ENCODE assay signal across 21 mouse cellular contexts in the genomic region with DNA sequence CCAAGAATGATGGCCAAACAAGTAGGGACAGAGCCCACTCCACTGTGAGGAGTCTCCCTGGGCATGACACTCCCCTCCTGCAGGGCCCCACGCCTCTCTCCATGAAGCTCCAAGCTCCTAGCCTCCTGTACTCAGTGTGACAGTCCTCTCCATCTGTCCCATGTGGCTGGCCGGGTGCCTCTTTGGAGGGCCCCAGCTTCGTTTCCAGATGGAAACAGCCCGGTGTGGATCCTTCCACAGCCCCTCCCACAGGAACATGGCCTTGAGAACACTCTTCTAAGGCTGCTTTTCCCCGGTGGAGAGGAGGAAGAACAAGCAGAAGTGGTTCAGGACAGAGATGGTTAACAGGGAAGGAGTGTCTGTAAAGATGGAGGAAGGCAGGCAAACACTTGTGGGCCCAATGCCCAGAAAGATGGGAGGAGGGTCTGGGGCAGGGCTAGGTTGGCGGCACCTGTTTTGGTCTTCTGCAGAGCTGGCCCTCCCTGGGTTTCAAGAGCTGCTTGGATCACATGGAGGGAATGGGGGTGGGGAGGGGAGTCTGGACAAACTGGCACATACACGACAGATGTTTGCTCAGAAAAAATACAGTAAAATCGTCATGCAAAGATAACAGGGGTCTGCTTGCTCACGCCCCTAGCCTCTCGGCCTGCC. TPM values are rescaled to one million over a fixed set of nuclear protein-coding genes. Genes with fewer than 3 reads are reported as not detected.
A peak's percentile ranks its signal among the peaks of the same experiment; 100 is the strongest.
DNase-seq lines count a peak whose midpoint lies in the region; ATAC-seq and TF ChIP-seq lines count a peak whose summit lies in the region.
"Had no signal": no experiment of that assay in that cellular context is flagged by ENCODE, and none has a peak within 500 bp of the region (broad histone marks: within the 10 kb centered on the region; RNA-seq: fewer than 3 reads in every experiment).

No protein-coding gene starts in this region.

- TF ChIP-seq CTCF in brain, embryonic 14.5 days (IDR thresholded peaks at IDR 0.05; ENCODE audit: borderline replicate concordance, extremely low read depth, insufficient read depth, insufficient read length), result no peak

- intact Hi-C loops in left cerebral cortex, postnatal 4 days (cut with DNase I), result no loop called here
- intact Hi-C loops in left cerebral cortex, postnatal 10 days (cut with DNase I), result no loop called here

- H3K4me2 ChIP-seq in forebrain, embryonic 13.5 days, result no peak overlapping the region
- no peak overlapping the region for H3K4me2 ChIP-seq in forebrain, embryonic 11.5 days (ENCODE audit: low read depth, low read length, severe bottlenecking)
- H3K4me2 ChIP-seq in lung, embryonic 16.5 days (ENCODE audit: low read depth, low read length), result no peak overlapping the region
- H3K4me2 ChIP-seq in liver, embryonic 12.5 days, result no peak overlapping the region
- H3K4me2 ChIP-seq: embryonic facial prominence, embryonic 12.5 days; heart, embryonic 12.5 days; kidney, embryonic 15.5 days; limb, embryonic 13.5 days; liver, embryonic 15.5 days had no signal

- H3K4me3 ChIP-seq in forebrain, embryonic 13.5 days, result no peak overlapping the region
- H3K4me3 ChIP-seq in forebrain, embryonic 11.5 days (ENCODE audit: low read depth, low read length), result no peak overlapping the region
- no peak overlapping the region for H3K4me3 ChIP-seq in lung, embryonic 16.5 days (ENCODE audit: low read length)
- H3K4me3 ChIP-seq in liver, embryonic 12.5 days, result no peak overlapping the region
- H3K4me3 ChIP-seq: embryonic facial prominence, embryonic 12.5 days; heart, embryonic 12.5 days; kidney, embryonic 15.5 days; limb, embryonic 13.5 days; liver, embryonic 15.5 days had no signal

- H3K27me3 ChIP-seq in forebrain, embryonic 13.5 days, result peaks cover 41% of the 10 kb centered on the region
- peaks cover 27% of the 10 kb centered on the region for H3K27me3 ChIP-seq in forebrain, embryonic 11.5 days (ENCODE audit: control insufficient read depth, insufficient read depth, low read length)
- H3K27me3 ChIP-seq in lung, embryonic 16.5 days (ENCODE audit: control insufficient read depth, insufficient read depth, low read depth, low read length), result peaks cover 34% of the 10 kb centered on the region
- peaks cover 64% of the 10 kb centered on the region for H3K27me3 ChIP-seq in liver, embryonic 12.5 days (replicated peaks)

- no peak overlapping the region for H3K9ac ChIP-seq in forebrain, embryonic 13.5 days
- H3K9ac ChIP-seq in forebrain, embryonic 11.5 days (ENCODE audit: low read length), result no peak overlapping the region
- H3K9ac ChIP-seq in lung, embryonic 16.5 days (ENCODE audit: low read length), result no peak overlapping the region
- no peak overlapping the region for H3K9ac ChIP-seq in liver, embryonic 12.5 days
- H3K9ac ChIP-seq: embryonic facial prominence, embryonic 12.5 days; heart, embryonic 12.5 days; kidney, embryonic 15.5 days; limb, embryonic 13.5 days; liver, embryonic 15.5 days had no signal

- no peak for TF ChIP-seq POLR2A in brain, embryonic 14.5 days (IDR thresholded peaks at IDR 0.05; ENCODE audit: borderline replicate concordance, extremely low read depth, insufficient read depth, insufficient read length, poor library complexity, severe bottlenecking)

- H3K36me3 ChIP-seq in forebrain, embryonic 13.5 days (ENCODE audit: poor library complexity, severe bottlenecking), result peaks cover 10% of the 10 kb centered on the region; the same call in 1 of the 2 replicates
- no peaks in the 10 kb centered on the region for H3K36me3 ChIP-seq in forebrain, embryonic 11.5 days (ENCODE audit: control insufficient read depth, insufficient read depth, low read length)
- no peaks in the 10 kb centered on the region for H3K36me3 ChIP-seq in lung, embryonic 16.5 days (ENCODE audit: control insufficient read depth, insufficient read depth, low read length)
- no peaks in the 10 kb centered on the region for H3K36me3 ChIP-seq in liver, embryonic 12.5 days
- H3K36me3 ChIP-seq: embryonic facial prominence, embryonic 12.5 days; heart, embryonic 12.5 days; kidney, embryonic 15.5 days; limb, embryonic 13.5 days; liver, embryonic 15.5 days had no signal

- 0 out of 2 replicates have a peak, but pooled peaks have one; percentile 19 for ATAC-seq in forebrain, embryonic 13.5 days
- no peak for ATAC-seq in forebrain, embryonic 11.5 days (replicated peaks; ENCODE audit: low FRiP score)
- peak; percentile 69 for ATAC-seq in lung, embryonic 16.5 days (ENCODE audit: low read depth)
- no peak for ATAC-seq in liver, embryonic 12.5 days
- ATAC-seq: intestine, postnatal 0 days had no signal

- peaks cover 32% of the 10 kb centered on the region for H3K4me1 ChIP-seq in forebrain, embryonic 13.5 days
- H3K4me1 ChIP-seq in forebrain, embryonic 11.5 days (replicated peaks; ENCODE audit: control insufficient read depth, insufficient read depth, low read length), result no peaks in the 10 kb centered on the region; the same call in 1 of the 2 replicates
- peaks cover 16% of the 10 kb centered on the region for H3K4me1 ChIP-seq in lung, embryonic 16.5 days (replicated peaks; ENCODE audit: control insufficient read depth, insufficient read depth, low read length)
- no peaks in the 10 kb centered on the region for H3K4me1 ChIP-seq in liver, embryonic 12.5 days
- H3K4me1 ChIP-seq: embryonic facial prominence, embryonic 12.5 days; liver, embryonic 15.5 days had no signal

- no peaks in the 10 kb centered on the region for H3K9me3 ChIP-seq in forebrain, embryonic 13.5 days (replicated peaks)
- no peaks in the 10 kb centered on the region for H3K9me3 ChIP-seq in forebrain, embryonic 11.5 days (ENCODE audit: control insufficient read depth, low read length)
- no peaks in the 10 kb centered on the region for H3K9me3 ChIP-seq in lung, embryonic 16.5 days (ENCODE audit: control insufficient read depth, low read length)
- no peaks in the 10 kb centered on the region for H3K9me3 ChIP-seq in liver, embryonic 12.5 days (replicated peaks)
- H3K9me3 ChIP-seq: embryonic facial prominence, embryonic 12.5 days; heart, embryonic 12.5 days; kidney, embryonic 15.5 days; limb, embryonic 13.5 days; liver, embryonic 15.5 days had no signal

- 61% methylated on average over 10 of the region's 10 CpGs for WGBS in forebrain, embryonic 13.5 days
- WGBS in forebrain, embryonic 11.5 days, result 79% methylated on average over 10 of the region's 10 CpGs
- WGBS in lung, embryonic 16.5 days, result 24% methylated on average over 10 of the region's 10 CpGs
- 47% methylated on average over 10 of the region's 10 CpGs for WGBS in liver, embryonic 12.5 days (ENCODE audit: insufficient replicate concordance)

- H3K27ac ChIP-seq in forebrain, embryonic 13.5 days, result peak overlapping the region; percentile 40
- H3K27ac ChIP-seq in forebrain, embryonic 11.5 days (ENCODE audit: low read depth, low read length), result no peak overlapping the region
- H3K27ac ChIP-seq in lung, embryonic 16.5 days (ENCODE audit: low read length), result peak overlapping the region; percentile 27; the same call in 1 of the 2 replicates
- H3K27ac ChIP-seq in liver, embryonic 12.5 days, result no peak overlapping the region
- H3K27ac ChIP-seq: embryonic facial prominence, embryonic 12.5 days; kidney, embryonic 15.5 days; limb, embryonic 13.5 days; liver, embryonic 15.5 days had no signal

- DNase-seq in forebrain, embryonic 11.5 days (ENCODE audit: low spot score), result no peak
- peak; percentile 68 for DNase-seq in left cerebral cortex, postnatal 4 days
- DNase-seq in left cerebral cortex, postnatal 10 days (ENCODE audit: extremely low spot score in 1 of 2, low spot score in 2 of 2), result no peak
- DNase-seq in brain, embryonic 14.5 days (ENCODE audit: low read depth), result peak; percentile 63
- no peak for DNase-seq in heart, adult 9 months (ENCODE audit: low spot score in 2 of 2)
- DNase-seq: adrenal gland, postnatal 36 days; cerebellum, adult 8-10 months; heart, postnatal 14 days; kidney, postnatal 4 days; retina, postnatal 1 day; thymus, postnatal 36 days had no signal

RNA-seq across cellular contexts. Expression of a gene that starts 49.2 kb away (rescaled TPM):
- polyA plus RNA-seq in forebrain, embryonic 13.5 days (2015; fragmentation: Nextera tagmentation; extraction: Ambion mirVana), result 1.7 and 1.8 TPM in 2 replicates
- 0.08 and 0.20 TPM in 2 replicates for polyA plus RNA-seq in forebrain, embryonic 11.5 days (2014; fragmentation: Nextera tagmentation; extraction: Ambion mirVana)
- 10 to 100 TPM; 79.2 to 81.2 TPM for total RNA-seq in left cerebral cortex, postnatal 4 days (2021)
- total RNA-seq in left cerebral cortex, postnatal 10 days (2021), result 100 to 1,000 TPM in 1 of 2 experiments, 10 to 100 TPM in 1; 92.2 to 116 TPM
- 13.2 and 22.5 TPM in 2 replicates for polyA plus RNA-seq in brain, embryonic 14.5 days (2012; rRNA removed)
- 0.09 and 0.15 TPM in 2 replicates for polyA plus RNA-seq in lung, embryonic 16.5 days (2015; fragmentation: Nextera tagmentation; extraction: Ambion mirVana)
- polyA plus RNA-seq in liver, embryonic 12.5 days (2016; fragmentation: Nextera tagmentation; extraction: Ambion mirVana), result not detected in 2 replicates
- total RNA-seq: CH12.LX had no signal
- polyA plus RNA-seq: heart, embryonic 12.5 days; kidney, embryonic 15.5 days; liver, embryonic 15.5 days had no signal

Comparison
In these comparisons a context has a peak if more than half of its experiments do, and no peak if none do; other contexts are left out.
1. ATAC-seq: peak in forebrain, embryonic 13.5 days (single experiment) and lung, embryonic 16.5 days (single experiment); none in forebrain, embryonic 11.5 days (single experiment) and liver, embryonic 12.5 days (single experiment).
2. H3K27ac ChIP-seq: peak in forebrain, embryonic 13.5 days (single experiment) and lung, embryonic 16.5 days (single experiment); none in forebrain, embryonic 11.5 days (single experiment) and liver, embryonic 12.5 days (single experiment).
3. DNase-seq: peak in left cerebral cortex, postnatal 4 days (single experiment) and brain, embryonic 14.5 days (single experiment); none in forebrain, embryonic 11.5 days (single experiment), left cerebral cortex, postnatal 10 days (0 of 2) and heart, adult 9 months (0 of 2).